Mouse (Mus musculus): ENCODE results near the gene Defb25. TPM values are rescaled to one million over a fixed set of nuclear protein-coding genes. Genes with fewer than 3 reads are reported as not detected.

Defb25 gene
- polyA plus RNA-seq, 1 experiment from 2014 or later = not detected

DNA sequence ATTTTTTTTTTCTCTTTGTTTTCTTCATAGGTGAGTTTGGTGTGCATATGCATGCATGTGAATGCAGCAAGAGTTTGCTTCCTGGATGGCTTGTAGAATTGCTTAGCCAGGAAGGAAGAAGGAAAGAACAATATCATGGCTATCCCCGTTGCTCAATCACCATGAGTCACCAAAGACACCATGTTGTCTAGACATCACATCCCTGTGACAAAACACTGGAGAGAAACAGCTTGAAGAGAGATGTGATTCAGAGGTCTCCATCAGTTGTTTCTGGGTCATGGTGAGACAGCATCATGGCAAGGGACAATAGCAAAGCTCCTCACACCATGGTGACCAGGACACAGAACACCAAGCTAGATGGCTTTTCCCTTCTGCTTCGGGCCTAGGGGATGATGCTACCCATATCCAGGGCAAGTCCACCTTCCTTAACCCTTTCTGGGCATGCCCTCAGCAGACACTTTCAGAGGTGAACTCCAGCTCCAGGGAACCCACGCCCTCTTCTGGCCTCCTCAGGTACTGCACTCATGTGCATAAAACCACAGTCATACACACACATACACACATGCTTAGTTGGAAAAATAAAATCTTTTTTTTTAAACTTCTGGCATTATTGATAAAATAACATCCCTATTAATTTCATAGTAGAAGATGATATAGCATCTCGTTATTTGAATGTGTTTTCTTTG, 21.4 kb downstream of the Defb25 start:
- H3K9me3 ChIP-seq (ENCODE audit: control insufficient read depth, low read length) = no peaks in the 10 kb centered on the region
- H3K27ac ChIP-seq (ENCODE audit: low read depth, low read length) = no peak overlapping the region
- H3K4me1 ChIP-seq (replicated peaks; ENCODE audit: control insufficient read depth, insufficient read depth, low read length) = no peaks in the 10 kb centered on the region
- H3K27me3 ChIP-seq (ENCODE audit: control insufficient read depth, insufficient read depth, low read length) = no peaks in the 10 kb centered on the region
- H3K4me3 ChIP-seq (ENCODE audit: low read depth, low read length) = no peak overlapping the region
- no peak for ATAC-seq (replicated peaks; ENCODE audit: low FRiP score)
- WGBS = 73% methylated on average over 4 of the region's 4 CpGs
- no peak for DNase-seq (ENCODE audit: low spot score)
- no peak overlapping the region for H3K9ac ChIP-seq (ENCODE audit: low read length)
- no peak overlapping the region for H3K4me2 ChIP-seq (ENCODE audit: low read depth, low read length, severe bottlenecking)
- no peaks in the 10 kb centered on the region for H3K36me3 ChIP-seq (ENCODE audit: control insufficient read depth, insufficient read depth, low read length)

DNA sequence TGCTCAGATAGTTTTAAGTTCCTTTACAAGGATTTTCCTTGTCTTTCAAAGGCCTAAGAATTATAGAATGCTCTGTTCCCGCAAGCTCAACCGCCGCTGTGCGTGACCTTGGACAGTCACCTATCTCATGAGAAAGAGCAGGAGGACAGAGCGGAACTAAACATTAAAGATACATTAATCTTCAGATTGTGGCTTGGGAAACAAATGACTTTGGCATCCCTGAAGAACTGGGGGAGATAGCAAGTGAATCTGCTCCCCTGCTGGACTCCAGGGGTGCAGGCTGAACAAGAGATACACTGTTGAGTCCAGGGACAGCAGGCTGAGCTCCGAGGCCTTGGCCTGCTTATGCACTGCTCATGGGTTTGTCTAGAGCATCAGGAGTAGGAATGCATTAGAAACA, 22.8 kb downstream of the Defb25 start:
- ATAC-seq (replicated peaks; ENCODE audit: low FRiP score) = no peak
- H3K4me1 ChIP-seq (replicated peaks; ENCODE audit: control insufficient read depth, insufficient read depth, low read length) = no peaks in the 10 kb centered on the region
- H3K27me3 ChIP-seq (ENCODE audit: control insufficient read depth, insufficient read depth, low read length) = no peaks in the 10 kb centered on the region
- no peaks in the 10 kb centered on the region for H3K9me3 ChIP-seq (ENCODE audit: control insufficient read depth, low read length)
- 94% methylated on average over 6 of the region's 6 CpGs for WGBS
- no peak overlapping the region for H3K9ac ChIP-seq (ENCODE audit: low read length)
- no peak overlapping the region for H3K4me3 ChIP-seq (ENCODE audit: low read depth, low read length)
- H3K27ac ChIP-seq (ENCODE audit: low read depth, low read length) = no peak overlapping the region
- no peak for DNase-seq (ENCODE audit: low spot score)
- H3K36me3 ChIP-seq (ENCODE audit: control insufficient read depth, insufficient read depth, low read length) = no peaks in the 10 kb centered on the region
- no peak overlapping the region for H3K4me2 ChIP-seq (ENCODE audit: low read depth, low read length, severe bottlenecking)

DNA sequence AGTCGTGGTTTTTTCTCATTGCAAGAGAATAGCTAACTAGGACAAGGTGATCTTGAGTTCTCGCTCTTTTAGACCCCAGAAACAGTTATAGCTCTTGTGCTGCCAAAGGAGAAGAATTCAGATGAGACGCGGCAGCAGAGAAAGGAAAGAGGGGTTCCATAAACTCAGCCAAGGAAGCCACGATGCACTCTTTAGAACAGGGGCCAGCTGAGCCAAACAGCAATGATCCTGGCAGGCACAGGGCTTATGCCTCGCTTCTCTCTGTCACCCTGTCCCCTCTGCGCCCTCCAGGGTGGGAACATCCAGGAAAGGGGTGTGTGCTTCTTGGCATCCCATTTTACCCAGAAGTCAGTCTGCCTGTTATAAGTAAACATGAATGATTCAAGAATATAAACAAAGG, 23.6 kb downstream of the Defb25 start, which contains the start of gene Defb45:
Defb45 (minus strand) TSS at position 101 of the 400 bp plus-strand sequence.
- Histone ChIP-seq H3K9ac (ENCODE audit: low read length) (no peak within 1 kb of the TSS), H3K9me3 (ENCODE audit: control insufficient read depth, low read length) (no peaks in the 10 kb centered on the region), H3K4me3 (ENCODE audit: low read depth, low read length) (no peak within 1 kb of the TSS), H3K4me1 (replicated peaks; ENCODE audit: control insufficient read depth, insufficient read depth, low read length) (no peaks in the 10 kb centered on the region), H3K36me3 (ENCODE audit: control insufficient read depth, insufficient read depth, low read length) (no peaks in the 10 kb centered on the region), H3K4me2 (ENCODE audit: low read depth, low read length, severe bottlenecking) (no peak within 1 kb of the TSS), H3K27me3 (ENCODE audit: control insufficient read depth, insufficient read depth, low read length) (no peaks in the 10 kb centered on the region), H3K27ac (ENCODE audit: low read depth, low read length) (no peak within 1 kb of the TSS)
- 73% methylated on average over 7 of the region's 7 CpGs for whole genome bisulfite sequencing
- ATAC-seq (replicated peaks; ENCODE audit: low FRiP score) (no peak), DNase-seq (ENCODE audit: low spot score) (no peak)

DNA sequence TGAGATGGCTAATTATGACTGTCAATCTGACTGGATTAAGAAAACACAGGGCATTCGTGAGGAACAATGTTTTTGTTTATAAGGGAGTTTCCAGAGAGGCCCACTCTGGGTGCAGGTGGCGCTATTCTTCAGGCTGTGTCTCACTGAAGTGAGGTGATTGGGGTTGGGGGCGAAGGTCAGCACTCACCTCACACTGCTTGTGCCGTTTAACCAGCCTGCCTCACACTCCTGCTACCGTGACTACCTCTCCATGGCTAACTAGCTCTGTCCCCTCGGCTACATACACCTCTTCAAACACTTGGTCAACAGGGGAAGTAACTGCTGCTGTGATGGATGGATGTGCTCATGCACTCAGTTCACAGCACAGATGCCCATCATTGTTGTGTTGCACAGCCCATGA, 33.8 kb downstream of the Defb25 start:
- Histone ChIP-seq H3K27ac (ENCODE audit: low read depth, low read length) (no peak overlapping the region), H3K4me3 (ENCODE audit: low read depth, low read length) (no peak overlapping the region), H3K9me3 (ENCODE audit: control insufficient read depth, low read length) (no peaks in the 10 kb centered on the region), H3K4me1 (replicated peaks; ENCODE audit: control insufficient read depth, insufficient read depth, low read length) (no peaks in the 10 kb centered on the region), H3K9ac (ENCODE audit: low read length) (no peak overlapping the region), H3K36me3 (ENCODE audit: control insufficient read depth, insufficient read depth, low read length) (no peaks in the 10 kb centered on the region), H3K27me3 (ENCODE audit: control insufficient read depth, insufficient read depth, low read length) (no peaks in the 10 kb centered on the region), H3K4me2 (ENCODE audit: low read depth, low read length, severe bottlenecking) (no peak overlapping the region)
- DNase-seq (ENCODE audit: low spot score) (no peak), ATAC-seq (replicated peaks; ENCODE audit: low FRiP score) (no peak)
- WGBS = 34% methylated on average over 6 of the region's 6 CpGs

DNA sequence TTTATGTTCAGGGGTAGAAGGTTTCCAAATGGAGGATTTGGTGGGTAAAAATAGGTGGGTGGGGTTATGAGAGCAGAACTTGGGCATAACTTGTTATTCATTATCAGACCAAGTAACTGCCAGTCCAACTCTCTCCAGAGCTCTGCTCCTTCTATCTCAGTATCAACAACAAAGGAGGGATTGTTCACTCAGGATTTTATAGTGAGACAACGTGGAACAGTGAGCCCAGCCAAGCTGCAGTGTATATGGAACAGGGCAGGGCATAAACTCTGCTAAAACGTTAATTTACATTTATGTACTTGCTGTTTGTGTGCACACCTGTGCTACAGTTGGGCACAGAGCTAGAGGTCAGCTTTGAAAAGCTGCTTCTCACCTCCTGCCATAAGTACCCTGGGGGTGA, 34.4 kb downstream of the Defb25 start:
- DNase-seq (ENCODE audit: low spot score) = no peak
- no peak overlapping the region for H3K9ac ChIP-seq (ENCODE audit: low read length)
- H3K27ac ChIP-seq (ENCODE audit: low read depth, low read length) = no peak overlapping the region
- no peaks in the 10 kb centered on the region for H3K27me3 ChIP-seq (ENCODE audit: control insufficient read depth, insufficient read depth, low read length)
- H3K4me2 ChIP-seq (ENCODE audit: low read depth, low read length, severe bottlenecking) = no peak overlapping the region
- no peaks in the 10 kb centered on the region for H3K4me1 ChIP-seq (replicated peaks; ENCODE audit: control insufficient read depth, insufficient read depth, low read length)
- WGBS = 45% methylated on average over 2 of the region's 2 CpGs
- no peaks in the 10 kb centered on the region for H3K9me3 ChIP-seq (ENCODE audit: control insufficient read depth, low read length)
- no peaks in the 10 kb centered on the region for H3K36me3 ChIP-seq (ENCODE audit: control insufficient read depth, insufficient read depth, low read length)
- H3K4me3 ChIP-seq (ENCODE audit: low read depth, low read length) = no peak overlapping the region
- ATAC-seq (replicated peaks; ENCODE audit: low FRiP score) = no peak

DNA sequence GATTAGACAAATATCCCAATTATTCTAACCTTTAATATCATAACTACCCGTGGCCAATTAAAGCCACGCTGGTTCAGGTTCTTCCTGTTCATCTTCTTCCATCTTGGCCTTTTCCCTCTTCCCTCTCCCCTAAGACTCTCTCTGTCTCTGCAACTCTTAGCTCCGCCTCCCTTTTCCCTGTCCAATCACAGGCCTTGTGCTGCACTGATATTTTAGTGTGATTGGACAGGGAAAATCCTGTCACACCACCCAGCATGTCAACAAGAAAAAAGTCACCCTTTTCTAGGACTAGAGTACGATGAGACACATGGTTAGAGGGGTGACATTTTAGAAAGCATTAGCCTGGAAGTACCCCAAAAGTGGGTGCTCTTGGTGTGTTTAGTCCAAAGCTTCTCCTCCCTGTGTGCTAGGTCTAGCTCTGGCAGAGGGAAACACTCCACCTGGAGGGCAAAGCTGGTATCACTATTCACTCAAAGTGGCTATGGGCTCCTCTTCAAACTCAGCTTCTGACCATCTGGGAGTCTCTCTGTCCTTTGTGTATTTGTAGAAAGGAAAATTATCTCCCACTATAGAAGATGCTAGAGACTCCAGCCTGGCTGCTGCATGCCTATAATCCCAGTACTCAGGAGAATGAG, 35.8 kb downstream of the Defb25 start:
- Histone ChIP-seq H3K9ac (ENCODE audit: low read length) (no peak overlapping the region), H3K27ac (ENCODE audit: low read depth, low read length) (no peak overlapping the region), H3K4me3 (ENCODE audit: low read depth, low read length) (no peak overlapping the region), H3K4me2 (ENCODE audit: low read depth, low read length, severe bottlenecking) (no peak overlapping the region), H3K9me3 (ENCODE audit: control insufficient read depth, low read length) (no peaks in the 10 kb centered on the region), H3K27me3 (ENCODE audit: control insufficient read depth, insufficient read depth, low read length) (no peaks in the 10 kb centered on the region), H3K4me1 (replicated peaks; ENCODE audit: control insufficient read depth, insufficient read depth, low read length) (no peaks in the 10 kb centered on the region), H3K36me3 (ENCODE audit: control insufficient read depth, insufficient read depth, low read length) (no peaks in the 10 kb centered on the region)
- 78% methylated on average over 4 of the region's 4 CpGs for WGBS
- ATAC-seq (replicated peaks; ENCODE audit: low FRiP score) (no peak), DNase-seq (ENCODE audit: low spot score) (no peak)

DNA sequence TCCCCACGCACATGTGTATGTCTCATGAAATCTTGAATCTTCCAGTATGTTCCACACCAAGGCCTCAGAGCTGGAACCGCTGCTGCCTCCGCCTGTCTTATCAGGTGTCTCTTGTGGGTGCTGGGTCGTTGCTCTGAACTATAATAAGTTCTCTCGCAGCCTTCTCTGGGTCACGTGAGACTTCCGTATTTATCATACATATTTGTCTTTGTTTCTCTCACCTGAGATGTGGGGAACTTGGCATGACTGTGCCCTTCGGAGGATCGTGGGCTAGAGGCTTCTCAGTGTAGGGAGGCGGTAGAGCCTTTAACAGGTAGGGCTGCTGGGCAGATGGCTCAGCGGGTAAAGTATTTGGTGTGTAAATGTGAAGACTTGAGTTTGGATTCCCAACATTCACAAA, 42.2 kb downstream of the Defb25 start:
- Histone ChIP-seq H3K36me3 (ENCODE audit: control insufficient read depth, insufficient read depth, low read length) (no peaks in the 10 kb centered on the region), H3K27ac (ENCODE audit: low read depth, low read length) (no peak overlapping the region), H3K9ac (ENCODE audit: low read length) (no peak overlapping the region), H3K9me3 (ENCODE audit: control insufficient read depth, low read length) (no peaks in the 10 kb centered on the region), H3K4me2 (ENCODE audit: low read depth, low read length, severe bottlenecking) (no peak overlapping the region), H3K4me3 (ENCODE audit: low read depth, low read length) (no peak overlapping the region), H3K4me1 (replicated peaks; ENCODE audit: control insufficient read depth, insufficient read depth, low read length) (no peaks in the 10 kb centered on the region), H3K27me3 (ENCODE audit: control insufficient read depth, insufficient read depth, low read length) (no peaks in the 10 kb centered on the region)
- 92% methylated on average over 11 of the region's 11 CpGs for WGBS
- ATAC-seq (replicated peaks; ENCODE audit: low FRiP score) = no peak
- no peak for DNase-seq (ENCODE audit: low spot score)

DNA sequence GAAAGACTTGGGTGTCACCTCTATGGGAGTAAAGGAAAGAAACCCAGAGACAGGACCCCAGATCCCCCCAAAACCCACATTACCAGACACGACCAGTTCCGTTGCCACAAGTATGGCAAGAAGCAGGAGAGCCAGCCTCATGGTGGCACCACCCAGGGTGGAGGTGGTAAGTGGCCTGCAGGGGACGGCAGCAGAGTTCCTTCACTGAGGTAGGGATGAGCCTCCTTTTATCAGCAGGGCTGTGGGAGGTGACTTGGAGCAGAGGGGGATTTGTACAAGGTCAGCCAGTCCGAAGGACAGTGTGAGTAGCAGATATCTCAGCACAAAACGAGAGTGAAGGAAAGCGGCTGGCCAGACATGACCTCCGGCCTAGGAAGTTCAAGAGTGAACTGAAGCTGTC, 42.7 kb downstream of the Defb25 start, which contains the start of gene Defb19:
Defb19 (minus strand) TSS at position 206 of the 400 bp plus-strand sequence.
- no peak within 1 kb of the TSS for H3K4me2 ChIP-seq (ENCODE audit: low read depth, low read length, severe bottlenecking)
- no peaks in the 10 kb centered on the region for H3K4me1 ChIP-seq (replicated peaks; ENCODE audit: control insufficient read depth, insufficient read depth, low read length)
- H3K27me3 ChIP-seq (ENCODE audit: control insufficient read depth, insufficient read depth, low read length) = no peaks in the 10 kb centered on the region
- DNase-seq (ENCODE audit: low spot score) = no peak
- WGBS = 78% methylated on average over 7 of the region's 7 CpGs
- no peak within 1 kb of the TSS for H3K9ac ChIP-seq (ENCODE audit: low read length)
- no peaks in the 10 kb centered on the region for H3K36me3 ChIP-seq (ENCODE audit: control insufficient read depth, insufficient read depth, low read length)
- no peak for ATAC-seq (replicated peaks; ENCODE audit: low FRiP score)
- H3K9me3 ChIP-seq (ENCODE audit: control insufficient read depth, low read length) = no peaks in the 10 kb centered on the region
- no peak within 1 kb of the TSS for H3K4me3 ChIP-seq (ENCODE audit: low read depth, low read length)
- H3K27ac ChIP-seq (ENCODE audit: low read depth, low read length) = no peak within 1 kb of the TSS

DNA sequence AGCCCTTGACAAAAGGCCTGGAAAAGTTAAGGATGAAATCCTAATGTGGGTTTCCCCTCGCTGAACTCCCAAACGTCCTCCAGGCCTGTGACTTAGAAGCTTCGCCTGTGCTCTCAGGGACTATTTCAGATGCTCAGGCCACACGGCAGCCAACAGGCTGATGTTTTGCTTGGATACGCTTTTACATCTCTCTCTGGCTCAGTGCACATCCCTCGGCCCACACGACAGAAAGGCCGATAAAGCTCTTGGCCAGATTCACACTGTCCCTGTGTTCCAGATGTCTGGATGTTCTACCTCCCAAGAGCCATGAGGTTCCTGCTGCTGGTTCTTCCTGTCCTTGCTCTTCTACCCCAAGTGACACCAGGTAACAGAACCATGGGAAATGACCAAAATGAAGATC, 49.4 kb downstream of the Defb25 start:
- no peak overlapping the region for H3K9ac ChIP-seq (ENCODE audit: low read length)
- no peak overlapping the region for H3K4me3 ChIP-seq (ENCODE audit: low read depth, low read length)
- ATAC-seq (replicated peaks; ENCODE audit: low FRiP score) (no peak), DNase-seq (ENCODE audit: low spot score) (no peak)
- no peaks in the 10 kb centered on the region for H3K36me3 ChIP-seq (ENCODE audit: control insufficient read depth, insufficient read depth, low read length)
- no peak overlapping the region for H3K27ac ChIP-seq (ENCODE audit: low read depth, low read length)
- H3K9me3 ChIP-seq (ENCODE audit: control insufficient read depth, low read length) = no peaks in the 10 kb centered on the region
- no peak overlapping the region for H3K4me2 ChIP-seq (ENCODE audit: low read depth, low read length, severe bottlenecking)
- no peaks in the 10 kb centered on the region for H3K4me1 ChIP-seq (replicated peaks; ENCODE audit: control insufficient read depth, insufficient read depth, low read length)
- 94% methylated on average over 8 of the region's 8 CpGs for WGBS
- no peaks in the 10 kb centered on the region for H3K27me3 ChIP-seq (ENCODE audit: control insufficient read depth, insufficient read depth, low read length)

All from forebrain, embryonic 11.5 days (tissue).